Mouse (Mus musculus): ENCODE data around the gene Trub1. TPM values are rescaled to one million over a fixed set of nuclear protein-coding genes. Genes with fewer than 3 reads are reported as not detected.
A peak's percentile ranks its signal among the peaks of the same experiment; 100 is the strongest.

Gene Trub1
- total RNA-seq, 2 experiments from 2014 or later, result 12.7 to 19.5 TPM

GRCm38 (mm10) chr19:57498110-57498743, 45.5 kb downstream of the Trub1 start:
- DNase-seq, result no peak

GRCm38 (mm10) chr19:57498884-57499410, 46.2 kb downstream of the Trub1 start:
- DNase-seq, result no peak

GRCm38 (mm10) chr19:57500254-57500653, 47.5 kb downstream of the Trub1 start:
- DNase-seq, result no peak

GRCm38 (mm10) chr19:57503144-57503543, 50.4 kb downstream of the Trub1 start:
- DNase-seq, result no peak

GRCm38 (mm10) chr19:57505048-57505932, 52.6 kb downstream of the Trub1 start:
- DNase-seq, result no peak

GRCm38 (mm10) chr19:57506591-57506990, 53.9 kb downstream of the Trub1 start:
- no peak for DNase-seq

GRCm38 (mm10) chr19:57508261-57508788, 55.6 kb downstream of the Trub1 start:
- no peak for DNase-seq

- peak; percentile 63 to 74 for DNase-seq
Observed at GRCm38 (mm10) chr19:57509758-57510319, 57.1 kb downstream of the Trub1 start.

GRCm38 (mm10) chr19:57510836-57511235, 58.1 kb downstream of the Trub1 start:
- no peak for DNase-seq

GRCm38 (mm10) chr19:57513123-57513522, 60.4 kb downstream of the Trub1 start:
- DNase-seq, result no peak

- DNase-seq, result no peak
Observed at GRCm38 (mm10) chr19:57521721-57522120, 69.0 kb downstream of the Trub1 start.

- no peak for DNase-seq
Observed at GRCm38 (mm10) chr19:57523363-57523762, 70.7 kb downstream of the Trub1 start.

GRCm38 (mm10) chr19:57525693-57526092, 73.0 kb downstream of the Trub1 start:
- DNase-seq, result no peak

- DNase-seq, result no peak
Observed at GRCm38 (mm10) chr19:57530212-57530611, 77.5 kb downstream of the Trub1 start.

- no peak for DNase-seq
Observed at GRCm38 (mm10) chr19:57534262-57534661, 81.5 kb downstream of the Trub1 start.

- no peak for DNase-seq
Observed at GRCm38 (mm10) chr19:57536512-57536911, 83.8 kb downstream of the Trub1 start.

- DNase-seq, result no peak
Observed at GRCm38 (mm10) chr19:57537510-57538182, 84.9 kb downstream of the Trub1 start.

GRCm38 (mm10) chr19:57540118-57540517, 87.4 kb downstream of the Trub1 start:
- DNase-seq, result no peak

Data from adrenal gland, postnatal 36 days (tissue).